Mouse (Mus musculus) liver, adult (tissue): ENCODE results near the gene Trim8.

ENCODE experiments used
- GATA4 ChIP-seq: IDR thresholded peaks from 2 replicates; pipeline ENCODE4 v1.6.1; 2014; ENCODE audit warnings: mild to moderate bottlenecking, low read length; ENCODE audit not compliant: insufficient replicate concordance

Trim8 gene

DNA sequence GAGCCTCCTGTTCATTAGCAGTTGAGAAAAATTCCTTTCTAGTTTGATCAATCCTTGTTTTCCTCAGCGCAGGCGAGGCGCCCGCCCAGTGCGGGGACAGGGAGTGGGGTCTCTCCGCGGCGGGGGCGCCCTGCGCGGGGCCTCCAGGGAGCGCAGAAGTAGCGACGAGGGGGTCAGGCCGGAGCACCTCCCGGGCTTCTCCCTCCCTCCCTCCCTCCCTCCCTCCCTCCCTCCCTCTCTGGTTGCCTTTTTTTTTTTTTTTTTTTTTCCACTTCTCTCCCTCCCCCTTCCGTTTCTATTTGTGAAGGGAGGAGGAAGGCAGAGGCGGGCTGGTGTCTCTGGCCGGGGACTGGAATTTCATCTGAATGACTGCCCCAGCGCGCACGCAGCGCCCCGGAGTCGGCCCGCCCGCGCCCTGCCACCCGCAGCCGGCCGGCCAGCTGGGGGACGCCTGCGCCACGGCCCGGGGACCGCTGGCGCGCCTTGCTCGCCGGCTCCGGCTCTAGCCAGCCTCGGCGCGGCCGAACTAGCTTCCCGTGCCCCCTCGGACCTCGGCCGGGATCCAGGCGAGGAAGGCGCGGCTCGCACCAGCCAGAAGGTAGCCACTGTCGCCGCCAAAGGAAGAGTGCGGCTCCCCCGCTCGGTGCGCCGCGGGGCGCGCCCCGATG, at the start of gene Trim8:
Gene Trim8, plus strand, starts transcription at position 302 of the 668 bp plus-strand sequence.
- TF ChIP-seq GATA4 = no peak

- no peak for TF ChIP-seq GATA4
Observed at GRCm38 (mm10) chr19:46452052-46452827, 49.3 kb upstream of the Trim8 start.

DNA sequence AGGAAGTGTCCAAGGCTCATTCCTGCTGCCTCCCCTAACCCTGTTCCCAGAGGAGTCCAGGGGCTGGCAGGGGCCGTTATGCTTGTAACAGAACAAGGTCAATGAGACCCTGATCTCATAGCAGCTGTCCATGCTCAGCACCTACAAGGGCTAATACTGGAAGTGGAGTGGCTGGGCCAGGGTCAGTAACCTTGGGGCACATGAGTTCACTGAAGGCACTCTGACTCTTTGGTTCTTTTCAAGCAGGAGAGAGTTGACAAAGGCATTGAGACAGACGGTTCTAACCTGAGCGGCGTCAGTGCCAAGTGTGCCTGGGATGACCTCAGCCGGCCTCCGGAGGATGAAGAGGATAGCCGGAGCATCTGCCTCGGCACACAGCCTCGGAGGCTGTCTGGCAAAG, 48.6 kb upstream of the Trim8 start:
- TF ChIP-seq GATA4 = no peak

DNA sequence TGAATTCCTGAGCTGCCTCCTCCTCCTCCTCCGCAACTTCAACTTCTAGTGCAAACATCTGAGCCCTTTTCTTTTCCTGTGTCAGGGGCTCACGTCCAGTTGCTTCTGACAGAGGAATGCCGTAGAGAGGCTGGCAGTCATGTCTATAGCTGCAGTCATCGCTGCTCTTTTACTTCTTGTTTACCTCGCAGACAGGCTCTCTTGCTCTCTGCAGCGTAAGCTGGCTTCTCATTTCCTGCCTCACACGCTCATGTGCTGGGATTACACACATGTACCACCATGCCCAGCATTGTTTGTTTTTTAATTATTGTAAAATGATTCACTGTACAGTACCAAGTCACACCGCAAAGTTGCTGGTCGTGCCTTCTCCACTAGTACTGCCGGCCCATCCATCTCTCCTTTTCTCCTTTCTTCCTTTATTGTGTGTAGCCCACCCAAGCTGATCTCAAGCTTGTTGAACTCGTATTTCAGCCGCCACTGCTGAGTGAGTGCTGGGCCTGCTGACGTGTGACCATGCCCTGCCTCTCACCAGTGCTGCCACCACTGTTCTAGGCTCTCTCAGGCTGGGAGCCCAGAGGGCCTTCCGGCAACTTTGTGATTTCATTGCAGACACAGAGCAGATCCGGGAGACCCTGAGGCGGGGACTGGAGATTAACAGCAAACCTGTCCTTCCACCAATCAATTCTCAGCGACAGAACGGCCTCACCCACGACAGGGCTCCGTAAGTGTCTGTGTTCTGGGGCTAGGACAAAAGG, 47.2 kb upstream of the Trim8 start:
- no peak for TF ChIP-seq GATA4

GRCm38 (mm10) chr19:46455032-46455431, 46.5 kb upstream of the Trim8 start:
- TF ChIP-seq GATA4 = peak; percentile 100

- TF ChIP-seq GATA4 = no peak
Observed at GRCm38 (mm10) chr19:46455556-46455955, 45.9 kb upstream of the Trim8 start.

GRCm38 (mm10) chr19:46456018-46456735, 45.3 kb upstream of the Trim8 start:
- TF ChIP-seq GATA4 = no peak

- no peak for TF ChIP-seq GATA4
Observed at GRCm38 (mm10) chr19:46457798-46458197, 43.7 kb upstream of the Trim8 start.

DNA sequence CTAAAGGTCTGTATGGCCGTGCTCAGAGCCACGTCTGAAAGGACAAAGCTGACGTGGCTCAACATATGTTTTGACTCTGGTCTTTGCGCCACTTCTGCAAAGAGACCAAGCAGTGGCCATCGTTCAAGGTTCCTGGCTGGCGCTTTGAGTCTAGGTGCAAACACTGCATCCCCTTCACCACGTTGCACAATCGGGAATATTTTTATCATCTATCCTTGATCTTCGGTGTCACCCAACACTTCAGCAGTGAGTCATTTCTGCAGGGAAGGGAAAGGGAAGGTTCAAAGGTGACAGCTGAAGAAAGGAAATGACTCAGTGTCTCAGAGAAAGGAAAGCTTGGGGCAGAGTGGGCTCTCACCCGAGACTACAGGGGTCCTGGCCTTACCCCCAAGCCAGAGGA, 42.2 kb upstream of the Trim8 start:
- TF ChIP-seq GATA4 = no peak

- no peak; the same call in 1 of the 2 replicates for TF ChIP-seq GATA4
Observed at GRCm38 (mm10) chr19:46459889-46460288, 41.6 kb upstream of the Trim8 start.

- TF ChIP-seq GATA4 = no peak
Observed at GRCm38 (mm10) chr19:46462574-46462973, 38.9 kb upstream of the Trim8 start.

DNA sequence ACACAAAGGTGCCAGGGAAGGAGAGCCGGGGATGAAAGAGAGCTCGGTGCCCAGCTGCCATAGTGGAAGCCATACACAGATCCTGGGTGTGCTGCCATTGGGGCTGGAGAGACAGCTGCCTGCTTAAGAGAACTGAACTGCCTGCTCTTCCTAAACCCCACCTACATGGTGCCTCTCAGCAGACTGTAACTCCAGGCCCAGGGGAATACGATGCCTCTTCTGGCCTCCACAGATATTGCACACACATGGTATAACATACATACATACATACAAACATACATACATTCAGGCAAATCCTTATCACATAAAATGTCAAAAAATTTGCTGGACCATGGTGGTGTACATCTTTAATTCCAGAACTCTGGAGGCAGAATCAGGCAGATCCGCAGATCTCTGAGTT, 38.1 kb upstream of the Trim8 start:
- TF ChIP-seq GATA4 = no peak

DNA sequence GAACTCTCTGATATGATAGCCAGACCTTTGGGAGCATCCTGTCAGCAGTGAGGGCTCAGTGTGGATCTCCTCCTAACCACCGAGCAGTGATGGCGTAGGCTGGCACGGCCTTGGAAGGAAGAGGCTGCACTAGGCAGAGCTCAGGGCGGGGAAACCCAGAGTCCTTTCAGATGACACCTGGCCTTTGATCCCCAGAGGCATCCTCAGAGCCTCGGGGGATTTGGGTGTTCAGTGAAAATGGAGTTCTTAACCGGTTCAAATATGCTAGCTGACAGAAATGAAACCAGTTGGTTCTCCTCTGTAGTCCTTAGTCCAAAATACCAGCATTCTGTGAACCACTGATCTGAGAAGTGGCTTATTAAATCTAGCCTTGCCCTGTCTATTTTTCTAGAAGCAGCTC, 35.3 kb upstream of the Trim8 start:
- no peak for TF ChIP-seq GATA4

DNA sequence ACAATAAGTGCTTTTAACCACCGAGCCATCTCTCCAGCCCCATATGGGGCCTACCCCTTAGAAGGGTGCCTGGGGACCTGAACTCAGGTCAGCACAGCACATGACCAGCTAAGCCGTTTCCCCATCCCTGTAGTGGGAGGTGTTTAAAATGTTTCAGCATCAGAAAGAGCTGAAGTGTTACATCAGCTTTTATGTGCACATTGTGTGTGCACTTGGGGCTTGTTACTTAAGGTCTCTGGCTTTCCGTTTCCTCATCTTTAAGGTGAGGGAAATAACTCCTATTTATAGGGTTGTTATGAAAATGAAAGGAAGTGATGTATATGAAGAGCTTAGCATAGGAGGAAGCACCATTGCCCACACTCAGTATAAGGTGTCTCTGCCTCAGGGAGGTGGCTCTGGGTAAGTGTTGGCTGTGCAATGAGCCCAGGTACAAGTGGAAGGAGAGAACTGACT, 34.4 kb upstream of the Trim8 start:
- TF ChIP-seq GATA4 = no peak

- TF ChIP-seq GATA4 = no peak
Observed at GRCm38 (mm10) chr19:46470364-46471240, 30.9 kb upstream of the Trim8 start.
